Mouse (Mus musculus) forebrain, postnatal 0 days (tissue): Measurements from ENCODE around the gene Brip1. TPM values are rescaled to one million over a fixed set of nuclear protein-coding genes. Genes with fewer than 3 reads are reported as not detected.

Source experiments
- ATAC-seq: fragments of 200-750 bp; cut with Nextera tagmentation; 2 replicates; pipeline ENCODE4 v1.8.0; 2017; ENCODE audit warnings: mild to moderate bottlenecking, moderate library complexity
- DNase-seq: peaks from one replicate; pipeline ENCODE4 v3.0.0-alpha.2; 2015
- H3K27ac ChIP-seq: fragments of 300-500 bp; sonication (generic); 2 replicates; pipeline ENCODE4 v1.5.1; 2014; ENCODE audit warnings: low read depth, mild to moderate bottlenecking, antibody characterized with exemption, low read length, moderate library complexity, mixed read lengths
- H3K27me3 ChIP-seq: fragments of 300-500 bp; sonication (generic); 2 replicates; pipeline ENCODE4 v1.6.1; 2014; ENCODE audit warnings: mild to moderate bottlenecking, low read length, mixed read lengths; ENCODE audit not compliant: insufficient read depth
- H3K36me3 ChIP-seq: fragments of 300-500 bp; sonication (generic); 2 replicates; pipeline ENCODE4 v1.6.1; 2014; ENCODE audit warnings: mild to moderate bottlenecking, moderate library complexity; ENCODE audit not compliant: insufficient read depth
- H3K4me1 ChIP-seq: fragments of 300-500 bp; sonication (generic); 2 replicates; pipeline ENCODE4 v1.6.1; 2014; ENCODE audit warnings: antibody characterized with exemption; ENCODE audit not compliant: insufficient read depth
- H3K4me2 ChIP-seq: fragments of 300-500 bp; sonication (generic); 2 replicates; pipeline ENCODE4 v1.6.1; 2014; ENCODE audit warnings: low read depth, mild to moderate bottlenecking, moderate library complexity
- H3K4me3 ChIP-seq: fragments of 300-500 bp; sonication (generic); 2 replicates; pipeline ENCODE4 v1.5.1; 2014; ENCODE audit warnings: low read depth, low read length, mixed read lengths
- H3K9ac ChIP-seq: fragments of 300-500 bp; sonication (generic); 2 replicates; pipeline ENCODE4 v1.6.1; 2014; ENCODE audit warnings: mild to moderate bottlenecking
- H3K9me3 ChIP-seq: fragments of 300-500 bp; sonication (generic); 2 replicates; pipeline ENCODE4 v1.6.1; 2016; ENCODE audit warnings: low read length
- CTCF ChIP-seq: sonication (generic); IDR thresholded peaks from 2 replicates; pipeline ENCODE4 v1.5.1; 2016; ENCODE audit warnings: antibody characterized with exemption, control low read depth, low read depth
- WGBS: fragments of 180-500 bp; shearing (Covaris S2); extraction: QIAGEN DNeasy Blood & Tissue Kit; methylation state at CpG from one replicate; pipeline ENCODE4 v1.1.7; 2014; 5-methylcytosine and 5-hydroxymethylcytosine counted together
- polyA plus RNA-seq: library from polyadenylated mRNA; unstranded; fragments of >200 nt; fragmentation: Nextera tagmentation; extraction: Ambion mirVana; gene quantifications from 2 replicates; pipeline ENCODE4 v1.2.1, GENCODE M21; 2015
- total RNA-seq: library from RNA; depleted of rRNA; stranded (reverse); fragments of >200 nt; gene quantifications from 2 replicates; pipeline ENCODE4 v1.2.3, GENCODE M21; 2014

Brip1 gene
- total and polyA plus RNA-seq, 2 experiments from 2014 or later = 1.2 to 3.4 TPM

DNA sequence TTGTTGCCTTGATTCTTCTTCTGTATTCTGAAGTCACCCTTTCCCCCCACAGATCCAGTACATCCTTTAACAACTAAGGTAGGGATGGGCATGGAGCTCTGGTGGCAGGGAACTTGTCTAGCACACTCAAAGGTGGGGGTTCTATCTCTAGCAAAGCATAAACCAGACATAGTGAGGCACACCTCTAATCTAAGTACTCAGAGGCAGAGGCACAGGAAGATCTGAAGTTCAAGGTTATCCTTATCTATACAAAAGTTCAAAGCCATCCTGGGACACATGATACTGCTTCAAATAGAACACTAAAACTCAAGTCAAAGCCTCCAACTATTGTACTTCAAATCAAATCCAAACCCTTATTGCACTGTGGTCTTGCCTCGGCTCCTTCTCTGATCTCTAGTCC is 85.0 kb downstream of the Brip1 start:
- 93% methylated on average over 1 of the region's 1 CpGs for whole genome bisulfite sequencing
- H3K9me3 ChIP-seq = no peaks in the 10 kb centered on the region
- no peak overlapping the region for H3K4me3 ChIP-seq
- no peak overlapping the region for H3K9ac ChIP-seq
- no peaks in the 10 kb centered on the region for H3K36me3 ChIP-seq
- no peak overlapping the region for H3K4me2 ChIP-seq
- H3K4me1 ChIP-seq = no peaks in the 10 kb centered on the region
- no peaks in the 10 kb centered on the region for H3K27me3 ChIP-seq
- TF ChIP-seq CTCF = no peak
- ATAC-seq (no peak), DNase-seq (no peak)
- no peak overlapping the region for H3K27ac ChIP-seq

DNA sequence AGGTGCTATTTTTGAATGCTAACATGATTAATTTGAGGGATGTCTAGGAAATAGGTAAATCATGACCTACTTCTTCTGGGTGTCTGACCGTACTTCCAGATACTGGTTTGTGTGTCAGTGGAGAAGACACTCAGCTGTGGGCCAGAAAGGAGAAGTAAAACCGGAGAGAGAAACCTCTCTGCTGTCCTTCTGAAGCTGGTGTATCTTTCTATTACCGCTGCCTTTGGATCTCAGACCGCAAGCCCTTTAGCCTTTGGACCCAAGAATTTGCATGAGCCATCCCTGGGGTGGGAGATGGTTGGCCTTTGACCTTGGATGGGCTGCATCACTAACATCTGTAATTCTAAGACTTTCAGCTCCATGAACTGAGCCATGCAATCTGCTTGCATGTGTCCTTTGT is 93.7 kb downstream of the Brip1 start:
- H3K4me3 ChIP-seq = no peak overlapping the region
- H3K9me3 ChIP-seq = no peaks in the 10 kb centered on the region
- TF ChIP-seq CTCF = no peak

DNA sequence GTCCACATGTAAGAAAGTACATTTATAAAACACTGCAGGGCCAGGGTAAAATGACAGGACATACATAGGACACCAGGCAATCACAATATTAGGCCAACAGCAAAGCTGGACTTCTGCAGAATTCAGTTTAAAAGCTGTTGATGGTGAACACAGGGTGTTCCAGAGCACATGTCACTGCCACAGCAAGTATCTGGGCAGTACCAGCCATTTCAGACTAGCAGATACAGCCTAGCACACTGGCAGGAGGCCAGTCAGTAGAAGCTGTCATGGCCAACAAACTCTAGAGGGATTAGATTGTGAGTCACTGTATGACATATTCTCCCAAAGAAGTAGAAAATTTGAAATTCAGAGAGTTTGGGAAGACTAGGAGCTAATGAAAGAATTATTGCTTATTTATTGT is 94.4 kb downstream of the Brip1 start:
- no peak for DNase-seq
- H3K9ac ChIP-seq = no peak overlapping the region
- H3K9me3 ChIP-seq = no peaks in the 10 kb centered on the region
- no peak overlapping the region for H3K4me3 ChIP-seq
- no peak overlapping the region for H3K4me2 ChIP-seq
- H3K4me1 ChIP-seq = no peaks in the 10 kb centered on the region
- no peak for TF ChIP-seq CTCF
- no peaks in the 10 kb centered on the region for H3K27me3 ChIP-seq
- no peak overlapping the region for H3K27ac ChIP-seq
- no peak for ATAC-seq
- H3K36me3 ChIP-seq = no peaks in the 10 kb centered on the region

More for the DNA sequence above, 93.7 kb downstream of the Brip1 start:
- ATAC-seq (no peak), DNase-seq (no peak)
- no peak overlapping the region for H3K9ac ChIP-seq
- no peak overlapping the region for H3K4me2 ChIP-seq
- H3K27me3 ChIP-seq = no peaks in the 10 kb centered on the region
- no peaks in the 10 kb centered on the region for H3K4me1 ChIP-seq
- 93% methylated on average over 4 of the region's 4 CpGs for WGBS
- H3K27ac ChIP-seq = no peak overlapping the region
- no peaks in the 10 kb centered on the region for H3K36me3 ChIP-seq

DNA sequence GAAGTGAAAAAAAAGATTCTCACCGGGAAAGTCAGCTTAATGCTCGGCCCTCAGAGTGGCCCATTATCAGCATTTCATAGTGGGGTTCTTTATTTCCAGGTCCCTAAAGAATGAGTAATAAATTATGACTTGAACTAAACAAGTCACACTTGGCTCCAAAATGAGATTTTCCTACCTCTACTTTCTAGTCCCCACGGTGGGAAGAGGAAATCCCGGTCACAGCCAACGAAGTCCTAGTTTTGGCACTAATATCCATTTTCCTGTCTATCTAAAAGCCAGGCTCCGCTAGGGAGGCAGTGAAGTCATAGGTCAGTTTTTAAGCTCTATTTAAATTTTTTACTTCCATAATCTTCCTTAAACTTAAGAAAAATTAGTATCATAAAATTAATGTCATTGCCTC is 99.8 kb downstream of the Brip1 start:
- no peak for ATAC-seq

DNA sequence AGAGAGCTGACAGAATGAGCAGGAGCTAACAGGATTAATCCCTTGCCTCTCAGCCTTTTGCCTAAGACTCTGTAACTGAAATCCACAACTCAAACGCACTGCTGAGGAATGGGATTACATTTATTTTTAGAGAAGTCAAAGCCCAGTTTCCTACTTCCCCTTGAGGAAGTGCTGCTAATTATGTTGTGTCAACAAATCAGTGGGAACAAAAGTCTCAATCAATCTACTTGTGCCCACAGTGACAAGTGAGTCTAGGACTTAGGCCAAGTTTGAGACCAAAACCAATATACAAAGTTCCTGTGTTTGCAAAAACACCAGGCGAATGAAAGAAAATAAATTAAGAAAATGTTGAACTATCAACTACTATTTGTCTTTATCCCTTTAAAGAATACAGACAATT is 101.7 kb downstream of the Brip1 start:
- TF ChIP-seq CTCF = no peak
- WGBS = 54% methylated on average over 2 of the region's 2 CpGs

More for the DNA sequence above, 99.8 kb downstream of the Brip1 start:
- H3K9ac ChIP-seq = no peak overlapping the region
- H3K36me3 ChIP-seq = no peaks in the 10 kb centered on the region
- no peaks in the 10 kb centered on the region for H3K27me3 ChIP-seq
- DNase-seq = no peak
- 90% methylated on average over 6 of the region's 6 CpGs for WGBS
- H3K4me1 ChIP-seq = no peaks in the 10 kb centered on the region
- no peaks in the 10 kb centered on the region for H3K9me3 ChIP-seq
- no peak for TF ChIP-seq CTCF
- no peak overlapping the region for H3K4me3 ChIP-seq
- H3K27ac ChIP-seq = no peak overlapping the region
- no peak overlapping the region for H3K4me2 ChIP-seq

DNA sequence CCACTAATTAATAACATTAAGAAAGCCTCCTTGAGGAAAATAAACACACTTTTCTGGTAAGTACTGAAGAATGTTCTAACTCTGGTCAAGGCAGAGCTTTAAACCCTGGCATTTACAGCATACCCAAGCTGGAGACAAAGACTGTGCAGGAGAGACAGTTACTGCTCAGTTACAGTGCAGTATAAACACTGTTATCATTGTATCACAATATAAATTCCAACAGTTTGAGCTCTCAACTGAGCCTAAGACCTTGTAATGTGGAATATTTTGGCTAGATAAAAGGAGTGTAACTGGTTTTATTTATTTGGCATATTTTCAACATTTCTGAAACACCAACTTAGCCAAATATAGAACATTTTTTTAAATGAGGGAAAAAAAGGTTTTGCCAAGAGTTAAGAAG is 112.2 kb downstream of the Brip1 start:
- DNase-seq (no peak), ATAC-seq (no peak)
- Histone ChIP-seq H3K27ac (no peak overlapping the region), H3K36me3 (no peaks in the 10 kb centered on the region), H3K4me2 (no peak overlapping the region), H3K27me3 (no peaks in the 10 kb centered on the region), H3K9me3 (no peaks in the 10 kb centered on the region), H3K4me3 (no peak overlapping the region), H3K4me1 (no peaks in the 10 kb centered on the region), H3K9ac (no peak overlapping the region)
- no peak for TF ChIP-seq CTCF

More for the DNA sequence above, 101.7 kb downstream of the Brip1 start:
- no peaks in the 10 kb centered on the region for H3K36me3 ChIP-seq
- H3K9ac ChIP-seq = no peak overlapping the region
- no peaks in the 10 kb centered on the region for H3K27me3 ChIP-seq
- no peak overlapping the region for H3K4me2 ChIP-seq
- no peaks in the 10 kb centered on the region for H3K4me1 ChIP-seq
- DNase-seq = no peak
- H3K4me3 ChIP-seq = no peak overlapping the region
- H3K9me3 ChIP-seq = no peaks in the 10 kb centered on the region
- no peak overlapping the region for H3K27ac ChIP-seq
- no peak for ATAC-seq

DNA sequence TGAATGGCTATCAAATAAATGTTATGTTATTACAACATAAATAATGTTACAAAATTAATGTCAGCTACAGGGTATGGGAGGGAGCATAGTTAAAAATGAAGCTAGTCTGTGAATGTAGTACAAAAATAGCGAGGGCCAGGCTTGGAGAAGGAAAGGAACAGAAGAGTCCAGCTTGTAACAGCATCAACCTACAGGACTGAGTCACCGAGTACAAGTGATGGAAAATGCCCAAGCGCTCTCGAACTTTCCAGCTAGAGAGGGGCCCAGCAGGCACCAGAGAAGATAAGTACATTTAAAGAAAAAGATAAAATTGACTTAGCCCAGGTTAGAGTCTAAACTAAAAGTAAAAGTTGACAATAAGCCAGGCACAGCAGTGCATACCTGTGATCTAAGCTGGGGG is 116.5 kb downstream of the Brip1 start:
- Histone ChIP-seq H3K9me3 (no peaks in the 10 kb centered on the region), H3K27me3 (no peaks in the 10 kb centered on the region), H3K4me3 (no peak overlapping the region), H3K36me3 (no peaks in the 10 kb centered on the region), H3K27ac (no peak overlapping the region), H3K4me2 (no peak overlapping the region), H3K4me1 (no peaks in the 10 kb centered on the region), H3K9ac (no peak overlapping the region)
- ATAC-seq (no peak), DNase-seq (no peak)
- no peak for TF ChIP-seq CTCF
- WGBS = 86% methylated on average over 4 of the region's 4 CpGs

DNA sequence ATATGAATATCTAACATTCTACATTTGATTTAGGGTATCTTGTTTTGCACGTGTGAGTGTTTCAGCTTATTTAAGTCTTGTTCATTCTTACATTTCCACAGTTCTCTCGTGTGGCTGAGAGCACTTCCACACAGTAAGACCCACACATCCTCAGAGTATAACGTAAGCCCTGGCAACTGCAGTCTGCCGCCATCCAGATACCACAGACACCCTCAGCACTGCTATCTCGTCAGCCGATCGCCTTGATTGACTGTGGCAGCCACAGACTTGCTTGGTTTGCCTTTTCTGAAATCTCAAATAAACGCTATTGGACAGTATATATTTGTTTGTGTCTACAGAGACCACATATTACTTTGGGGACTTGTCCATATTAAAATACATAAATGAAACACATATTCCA is 123.0 kb downstream of the Brip1 start:
- WGBS = 79% methylated on average over 8 of the region's 8 CpGs
- ATAC-seq = no peak
- no peaks in the 10 kb centered on the region for H3K9me3 ChIP-seq
- no peaks in the 10 kb centered on the region for H3K36me3 ChIP-seq
- no peaks in the 10 kb centered on the region for H3K4me1 ChIP-seq
- no peaks in the 10 kb centered on the region for H3K27me3 ChIP-seq
- no peak for DNase-seq
- no peak overlapping the region for H3K4me2 ChIP-seq
- no peak overlapping the region for H3K9ac ChIP-seq
- H3K4me3 ChIP-seq = no peak overlapping the region
- TF ChIP-seq CTCF = no peak
- H3K27ac ChIP-seq = no peak overlapping the region
